Mouse (Mus musculus): ENCODE data around the gene Actrt2.

Gene Actrt2

GRCm38 (mm10) chr4:154682311-154682710 lies 14.6 kb upstream of the Actrt2 start:
- peak in 1 of 2 experiments; percentile 17 for DNase-seq

- DNase-seq = peak in 1 of 2 experiments; percentile 24
Measured at GRCm38 (mm10) chr4:154675441-154676000, 7.9 kb upstream of the Actrt2 start.

- no peak for DNase-seq
Measured at GRCm38 (mm10) chr4:154674966-154675365, 7.3 kb upstream of the Actrt2 start.

- peak; percentile 67 to 68 for DNase-seq
Measured at GRCm38 (mm10) chr4:154674541-154674940, 6.9 kb upstream of the Actrt2 start.

GRCm38 (mm10) chr4:154673986-154674385 lies 6.3 kb upstream of the Actrt2 start:
- DNase-seq = peak; percentile 32 to 62

- DNase-seq = peak in 1 of 2 experiments; percentile 28
Measured at GRCm38 (mm10) chr4:154672027-154672426, 4.4 kb upstream of the Actrt2 start.

GRCm38 (mm10) chr4:154671232-154671912 lies 3.7 kb upstream of the Actrt2 start:
- DNase-seq = peak; percentile 76 to 88

- DNase-seq = peak in 1 of 2 experiments; percentile 46
Measured at GRCm38 (mm10) chr4:154662681-154663215, 4.9 kb downstream of the Actrt2 start.

GRCm38 (mm10) chr4:154661256-154661655 lies 6.4 kb downstream of the Actrt2 start:
- no peak for DNase-seq

- DNase-seq = no peak
Measured at GRCm38 (mm10) chr4:154660025-154660424, 7.6 kb downstream of the Actrt2 start.

- peak; percentile 56 to 81 for DNase-seq
Measured at GRCm38 (mm10) chr4:154655134-154655910, 12.3 kb downstream of the Actrt2 start.

- no peak for DNase-seq
Measured at GRCm38 (mm10) chr4:154652494-154652893, 15.2 kb downstream of the Actrt2 start.

- peak in 1 of 2 experiments; percentile 68 for DNase-seq
Measured at GRCm38 (mm10) chr4:154649083-154649747, 18.5 kb downstream of the Actrt2 start.

- DNase-seq = peak; percentile 53 to 71
Measured at GRCm38 (mm10) chr4:154642496-154642895, 25.2 kb downstream of the Actrt2 start.

GRCm38 (mm10) chr4:154641296-154642110 lies 26.2 kb downstream of the Actrt2 start:
- peak in 1 of 2 experiments; percentile 52 for DNase-seq

- no peak for DNase-seq
Measured at GRCm38 (mm10) chr4:154640443-154641295, 27.0 kb downstream of the Actrt2 start.

GRCm38 (mm10) chr4:154639591-154640442 lies 27.9 kb downstream of the Actrt2 start:
- DNase-seq = peak in 1 of 2 experiments; percentile 38

- DNase-seq = peak; percentile 54 to 86
Measured at GRCm38 (mm10) chr4:154639126-154639525, 28.5 kb downstream of the Actrt2 start.

GRCm38 (mm10) chr4:154638320-154638886 lies 29.3 kb downstream of the Actrt2 start:
- peak in 1 of 2 experiments; percentile 65 for DNase-seq
